Mouse (Mus musculus): ENCODE measurements at regions not wholly inside any gene's neighbourhood (a gene's known extent, or its start where the extent isn't known, plus 50 kb on each side); places are given as distances from the start of the nearest gene placed in this dataset.

GRCm38 (mm10) chr17:88123711-88124110 lies 58.6 kb upstream of the Fbxo11 start:
- TF ChIP-seq GATA1 (IDR thresholded peaks at IDR 0.05; ENCODE audit: borderline replicate concordance, low read length) (no peak), FLI1 (IDR thresholded peaks at IDR 0.05; ENCODE audit: low read length) (no peak)

Data from megakaryocyte, embryonic 14.5 days (primary cell).